Mouse (Mus musculus) layer of hippocampus, postnatal 36 days (tissue): ENCODE measurements around the gene Anks4b. TPM values are rescaled to one million over a fixed set of nuclear protein-coding genes. Genes with fewer than 3 reads are reported as not detected.

ENCODE experiments used
- DNase-seq, 2 experiments: peaks; one replicate each; pipeline ENCODE4 v3.0.0; 2022
- total RNA-seq, 2 experiments: library from RNA; stranded (reverse); gene quantifications; 2 replicates each; pipeline ENCODE4 v1.2.3; 2021

Gene Anks4b
- total RNA-seq = under 1 TPM; 0.30 to 0.45 TPM

GRCm38 (mm10) chr7:120173603-120174244, at the start of gene Anks4b:
TSS of gene Anks4b (plus strand) at chr7:120173858.
- no peak for DNase-seq

- DNase-seq = peak; percentile 71 to 82
These were observed 48.8 kb upstream of the Anks4b start for GRCm38 (mm10) chr7:120124844-120125243.

- no peak for DNase-seq
These were observed 46.5 kb upstream of the Anks4b start for GRCm38 (mm10) chr7:120126976-120127685.

GRCm38 (mm10) chr7:120127686-120128059, 46.0 kb upstream of the Anks4b start:
- no peak for DNase-seq

GRCm38 (mm10) chr7:120128951-120129350, 44.7 kb upstream of the Anks4b start:
- DNase-seq = peak; percentile 18 to 44

GRCm38 (mm10) chr7:120142743-120143142, 30.9 kb upstream of the Anks4b start:
- DNase-seq = no peak

- DNase-seq = no peak
These were observed 28.5 kb upstream of the Anks4b start, which contains the start of gene Zp2 for GRCm38 (mm10) chr7:120145191-120145590. TSS of gene Zp2 (minus strand) at chr7:120145291.

- no peak for DNase-seq
These were observed 23.4 kb upstream of the Anks4b start for GRCm38 (mm10) chr7:120150257-120150656.

- DNase-seq = no peak
These were observed 22.8 kb upstream of the Anks4b start for GRCm38 (mm10) chr7:120150898-120151297.

- DNase-seq = no peak
These were observed 16.7 kb upstream of the Anks4b start for GRCm38 (mm10) chr7:120156841-120157409.

- DNase-seq = no peak
These were observed 16.0 kb upstream of the Anks4b start for GRCm38 (mm10) chr7:120157575-120158061.

GRCm38 (mm10) chr7:120158121-120158613, 15.5 kb upstream of the Anks4b start:
- DNase-seq = no peak

GRCm38 (mm10) chr7:120163581-120164251, 9.9 kb upstream of the Anks4b start:
- no peak for DNase-seq

GRCm38 (mm10) chr7:120172188-120172700, 1.4 kb upstream of the Anks4b start:
- no peak for DNase-seq

- DNase-seq = no peak
These were observed 1.3 kb downstream of the Anks4b start for GRCm38 (mm10) chr7:120174723-120175504.

GRCm38 (mm10) chr7:120177611-120178010, 4.0 kb downstream of the Anks4b start:
- DNase-seq = no peak

- DNase-seq = no peak
These were observed 5.3 kb downstream of the Anks4b start for GRCm38 (mm10) chr7:120178935-120179334.

GRCm38 (mm10) chr7:120180547-120180946, 6.9 kb downstream of the Anks4b start:
- DNase-seq = no peak

GRCm38 (mm10) chr7:120181401-120182230, 8.0 kb downstream of the Anks4b start:
- no peak for DNase-seq

GRCm38 (mm10) chr7:120182891-120183290, 9.2 kb downstream of the Anks4b start:
- no peak for DNase-seq

- no peak for DNase-seq
These were observed 15.3 kb downstream of the Anks4b start for GRCm38 (mm10) chr7:120188946-120189345.
